Mouse (Mus musculus) C2C12 (cell line): ENCODE data around the gene AC129217.1.

Source experiments
- CTCF ChIP-seq: IDR thresholded peaks from one replicate; pipeline ENCODE4 v1.5.1; 2011; ENCODE audit not compliant: control insufficient read depth, insufficient read depth, insufficient read length
- FOSL1 ChIP-seq: IDR thresholded peaks from one replicate; pipeline ENCODE4 v1.8.0; 2011; ENCODE audit warnings: mild to moderate bottlenecking, low read length; ENCODE audit not compliant: poor library complexity, insufficient read depth, severe bottlenecking
- MYOG ChIP-seq: IDR thresholded peaks from one replicate; pipeline ENCODE4 v1.6.1; 2011; ENCODE audit not compliant: control insufficient read depth, insufficient read length; ENCODE audit errors: extremely low read depth

- TF ChIP-seq CTCF (no peak), MYOG (no peak), FOSL1 (no peak)
Measured at GRCm38 (mm10) chr19:8789171-8789570, 40.4 kb upstream of the AC129217.1 start.
